Comparison of ENCODE assay signal across 8 mouse cellular contexts in genomic region chr5:120106424-120107073, GRCm38 (mm10). TPM values are rescaled to one million over a fixed set of nuclear protein-coding genes. Genes with fewer than 3 reads are reported as not detected.
DNase-seq lines count a peak whose midpoint lies in the region; ATAC-seq and TF ChIP-seq lines count a peak whose summit lies in the region.

No protein-coding gene starts in this region.

- WGBS in midbrain, embryonic 10.5 days, result 30% methylated on average over 12 of the region's 12 CpGs
- WGBS in midbrain, embryonic 16.5 days, result 31% methylated on average over 12 of the region's 12 CpGs
- WGBS in lung, postnatal 0 days, result 25% methylated on average over 12 of the region's 12 CpGs

- H3K27ac ChIP-seq in midbrain, embryonic 10.5 days (replicated peaks), result no peak overlapping the region
- H3K27ac ChIP-seq in midbrain, embryonic 16.5 days (ENCODE audit: low read length), result no peak overlapping the region
- no peak overlapping the region for H3K27ac ChIP-seq in lung, postnatal 0 days (ENCODE audit: low read length)

- TF ChIP-seq CTCF in lung, postnatal 0 days (IDR thresholded peaks at IDR 0.05), result peak; percentile 91

- no peak overlapping the region for H3K4me2 ChIP-seq in midbrain, embryonic 16.5 days (ENCODE audit: low read length)
- no peak overlapping the region for H3K4me2 ChIP-seq in lung, postnatal 0 days (replicated peaks; ENCODE audit: low read depth, low read length)

- peaks cover 4% of the 10 kb centered on the region; the same call in 1 of the 2 replicates for H3K27me3 ChIP-seq in midbrain, embryonic 10.5 days (ENCODE audit: low read depth, poor library complexity, severe bottlenecking)
- peaks cover 2% of the 10 kb centered on the region; the same call in 1 of the 2 replicates for H3K27me3 ChIP-seq in midbrain, embryonic 16.5 days (ENCODE audit: control insufficient read depth, insufficient read depth, low read depth, low read length)
- H3K27me3 ChIP-seq in lung, postnatal 0 days (replicated peaks; ENCODE audit: insufficient read depth, low read length), result no peaks in the 10 kb centered on the region

- DNase-seq in cerebellum, postnatal 14 days, result peak; percentile 46 to 48
- no peak for DNase-seq in cerebellum, postnatal 36 days
- peak; percentile 42 for DNase-seq in midbrain, embryonic 10.5 days (ENCODE audit: low spot score)
- peak; percentile 82 for DNase-seq in embryo, embryonic 10.5 days (ENCODE audit: low spot score)
- peak; percentile 72 for DNase-seq in lung, postnatal 0 days (ENCODE audit: low spot score)
- no peak for DNase-seq in ovary, adult 18-20 months (ENCODE audit: low spot score)
- DNase-seq in gastrocnemius, postnatal 14 days, result no peak

- no peaks in the 10 kb centered on the region for H3K4me1 ChIP-seq in midbrain, embryonic 10.5 days
- H3K4me1 ChIP-seq in midbrain, embryonic 16.5 days (ENCODE audit: control insufficient read depth, insufficient read depth, low read length), result no peaks in the 10 kb centered on the region
- no peaks in the 10 kb centered on the region for H3K4me1 ChIP-seq in lung, postnatal 0 days (ENCODE audit: insufficient read depth, low read depth, low read length)

- no peak for ATAC-seq in midbrain, embryonic 16.5 days
- no peak for ATAC-seq in lung, postnatal 0 days

- intact Hi-C loops in gastrocnemius, postnatal 14 days (cut with DNase I; ENCODE audit: low total_unique reads), result no loop called here

- no peaks in the 10 kb centered on the region for H3K9me3 ChIP-seq in midbrain, embryonic 10.5 days (replicated peaks)
- no peaks in the 10 kb centered on the region for H3K9me3 ChIP-seq in midbrain, embryonic 16.5 days (replicated peaks; ENCODE audit: control insufficient read depth, low read length, poor library complexity, severe bottlenecking)
- no peaks in the 10 kb centered on the region for H3K9me3 ChIP-seq in lung, postnatal 0 days (ENCODE audit: low read length)

- no peaks in the 10 kb centered on the region for H3K36me3 ChIP-seq in midbrain, embryonic 10.5 days
- H3K36me3 ChIP-seq in midbrain, embryonic 16.5 days (ENCODE audit: control insufficient read depth, insufficient read depth, low read length), result no peaks in the 10 kb centered on the region
- H3K36me3 ChIP-seq in lung, postnatal 0 days (ENCODE audit: insufficient read depth, low read length), result no peaks in the 10 kb centered on the region

- H3K4me3 ChIP-seq in midbrain, embryonic 10.5 days, result no peak overlapping the region
- H3K4me3 ChIP-seq in midbrain, embryonic 16.5 days (ENCODE audit: low read depth, low read length), result no peak overlapping the region
- no peak overlapping the region for H3K4me3 ChIP-seq in lung, postnatal 0 days (ENCODE audit: low read depth, low read length)

- H3K9ac ChIP-seq in midbrain, embryonic 16.5 days (ENCODE audit: low read depth, low read length), result no peak overlapping the region
- no peak overlapping the region for H3K9ac ChIP-seq in lung, postnatal 0 days (replicated peaks; ENCODE audit: low read depth)

- TF ChIP-seq EP300 in lung, postnatal 0 days (IDR thresholded peaks at IDR 0.05), result no peak

RNA-seq across cellular contexts. Expression of gene Rbm19, which starts 9.7 kb away (rescaled TPM):
- 32.0 and 34.2 TPM in 2 replicates for polyA plus RNA-seq in midbrain, embryonic 10.5 days (2016; fragmentation: Nextera tagmentation; extraction: Ambion mirVana)
- polyA plus RNA-seq in midbrain, embryonic 16.5 days (2015; fragmentation: Nextera tagmentation; extraction: Ambion mirVana), result 18.7 and 19.3 TPM in 2 replicates
- polyA plus RNA-seq in lung, postnatal 0 days (2015; fragmentation: Nextera tagmentation; extraction: Ambion mirVana), result 6.0 and 7.4 TPM in 2 replicates
- 10 to 100 TPM; 14.4 to 18.6 TPM for total RNA-seq in gastrocnemius, postnatal 14 days (2021)

Comparison
In these comparisons a context has a peak if more than half of its experiments do, and no peak if none do; other contexts are left out.
1. DNase-seq: peak in cerebellum, postnatal 14 days (2 of 2), midbrain, embryonic 10.5 days (single experiment), embryo, embryonic 10.5 days (single experiment) and lung, postnatal 0 days (single experiment); none in cerebellum, postnatal 36 days (0 of 2), ovary, adult 18-20 months (single experiment) and gastrocnemius, postnatal 14 days (single experiment).